Mouse (Mus musculus): Measurements from ENCODE around the gene Ppp1r10.
A peak's percentile ranks its signal among the peaks of the same experiment; 100 is the strongest.

Ppp1r10 gene

DNA sequence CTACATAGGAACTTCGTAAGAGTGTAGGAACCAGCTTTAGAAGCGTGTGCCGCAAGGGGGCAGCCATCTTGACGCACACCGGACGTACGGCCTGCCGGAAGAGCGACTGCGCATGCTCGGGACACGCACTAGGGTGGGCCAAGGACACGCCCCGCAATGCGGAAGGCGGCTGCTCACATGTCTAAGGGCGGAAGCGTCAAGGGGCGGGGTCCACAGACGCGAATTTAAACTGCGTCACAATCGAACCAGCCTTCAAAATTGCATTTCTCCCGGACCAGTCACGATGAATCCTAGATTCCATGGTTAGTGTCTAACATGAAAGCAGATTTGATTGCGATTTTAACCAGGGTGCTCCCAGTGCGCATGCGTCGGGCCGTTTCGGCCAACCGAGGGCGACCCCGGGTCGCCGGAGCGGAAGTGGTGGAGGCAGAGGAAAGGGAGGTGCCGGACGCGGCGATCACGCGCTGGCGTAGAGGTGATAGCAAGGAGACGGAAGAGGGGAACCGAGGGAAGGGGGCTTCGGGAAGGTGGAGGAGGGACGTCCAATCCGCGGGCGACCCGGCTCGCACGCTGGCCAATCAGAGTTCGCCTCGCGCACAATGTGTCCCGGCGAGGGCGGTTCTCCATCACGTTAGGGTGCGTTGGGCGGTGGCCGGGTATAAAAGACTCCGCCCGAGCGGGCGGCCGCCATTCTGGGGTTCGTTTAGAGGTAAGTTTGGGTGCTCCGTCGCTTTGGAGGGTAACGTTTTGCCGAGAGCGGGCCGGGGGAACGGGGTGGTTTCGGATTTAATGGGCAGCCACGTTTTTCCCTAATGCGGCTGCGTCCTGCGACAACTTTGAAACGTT, at the start of gene Ppp1r10, which contains the start of gene Mrps18b:
Gene Ppp1r10, plus strand, starts transcription at position 138 of the 846 bp plus-strand sequence.
Gene Mrps18b, minus strand, starts transcription at position 93 of the 846 bp plus-strand sequence.
- DNase-seq (ENCODE audit: low read depth, low spot score) = peak; percentile 100

DNA sequence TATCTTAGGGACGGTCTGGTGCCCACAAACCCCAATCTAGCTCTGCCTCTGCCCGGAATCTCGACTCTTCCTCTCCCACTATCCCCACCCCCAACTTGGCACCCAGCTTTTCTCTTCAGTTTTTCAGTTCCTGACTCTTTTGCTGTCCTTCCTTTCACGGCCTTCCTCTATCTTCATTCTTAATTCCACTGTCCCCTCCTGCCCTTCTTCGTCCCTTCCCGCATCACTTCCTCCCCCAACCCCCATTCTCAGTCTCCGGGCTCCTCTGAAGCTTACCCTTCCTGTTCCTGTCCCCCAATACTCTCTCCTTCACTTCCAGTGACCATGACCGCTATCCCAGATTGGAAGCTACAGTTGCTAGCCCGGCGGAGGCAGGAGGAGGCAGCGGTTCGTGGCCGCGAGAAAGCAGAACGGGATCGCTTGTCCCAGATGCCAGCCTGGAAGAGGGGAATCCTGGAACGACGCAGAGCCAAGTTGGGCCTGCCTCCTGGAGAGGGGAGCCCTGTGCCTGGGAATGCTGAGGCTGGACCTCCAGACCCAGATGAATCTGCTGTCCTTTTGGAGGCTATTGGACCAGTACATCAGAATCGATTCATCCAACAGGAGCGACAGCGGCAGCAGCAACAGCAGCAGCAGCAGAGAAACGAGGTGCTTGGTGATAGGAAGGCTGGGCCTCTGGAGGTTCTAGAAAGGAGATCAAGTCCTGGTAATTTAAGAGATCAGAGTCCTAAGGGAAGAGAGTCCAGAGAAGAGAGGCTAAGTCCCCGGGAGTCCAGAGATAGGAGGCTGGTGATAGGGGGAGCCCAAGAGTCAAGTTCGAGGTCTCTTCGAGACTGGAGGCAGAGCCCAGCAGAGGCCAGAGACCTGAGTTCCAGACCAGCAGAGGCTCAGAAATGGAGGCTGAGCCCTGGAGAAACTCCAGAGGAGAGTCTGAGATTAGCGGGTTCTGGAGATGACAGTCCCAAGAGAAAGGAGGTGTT, 49.0 kb upstream of the Ppp1r10 start:
- peak; percentile 42 for DNase-seq (ENCODE audit: low read depth, low spot score)

DNA sequence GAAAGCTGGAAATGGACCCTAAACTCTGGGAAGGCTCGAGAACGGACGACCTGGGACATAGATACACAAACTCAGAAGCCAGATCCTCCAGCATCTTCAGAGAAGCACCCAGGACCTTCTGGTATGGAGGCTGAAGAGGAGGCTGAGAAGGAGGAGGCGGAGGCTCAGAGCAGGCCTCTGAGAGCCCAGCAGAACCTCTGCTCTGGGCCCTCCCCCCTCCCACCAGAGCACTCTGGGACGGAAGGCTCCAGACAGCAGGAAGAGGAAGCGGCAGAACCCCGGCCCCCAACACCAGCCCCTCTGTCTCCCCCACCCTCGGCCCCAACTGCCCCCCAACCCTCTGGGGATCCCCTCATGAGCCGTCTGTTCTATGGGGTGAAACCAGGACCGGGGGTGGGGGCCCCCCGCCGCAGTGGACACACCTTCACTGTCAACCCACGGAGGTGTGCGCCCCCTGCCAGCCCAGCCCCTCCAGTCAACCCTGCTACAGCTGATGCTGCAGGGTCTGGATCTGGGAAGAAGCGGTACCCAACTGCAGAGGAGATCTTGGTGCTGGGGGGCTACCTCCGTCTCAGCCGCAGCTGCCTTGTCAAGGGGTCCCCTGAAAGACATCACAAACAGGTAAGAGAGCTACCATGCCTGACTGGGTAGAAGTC, 47.9 kb upstream of the Ppp1r10 start:
- DNase-seq (ENCODE audit: low read depth, low spot score) = no peak

DNA sequence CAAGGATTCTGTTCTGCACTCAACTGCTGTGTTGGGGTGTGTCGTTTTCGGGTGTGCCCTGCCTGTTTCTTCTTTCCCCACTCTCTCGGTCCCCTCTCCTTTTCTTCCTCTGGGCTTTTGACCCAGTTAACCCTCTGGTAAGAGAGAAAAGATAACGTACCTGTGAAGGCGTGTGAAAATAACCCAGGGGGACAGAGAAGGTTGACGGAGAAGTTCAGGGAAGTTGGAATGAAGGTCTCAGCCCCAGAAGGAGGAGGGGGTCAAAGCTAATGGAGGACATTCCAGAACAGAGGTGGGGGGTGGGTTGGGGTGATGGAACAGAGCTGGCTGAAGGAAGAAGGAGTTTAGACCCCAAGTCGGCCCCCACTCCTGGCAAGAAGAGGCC, 47.3 kb upstream of the Ppp1r10 start:
- no peak for DNase-seq (ENCODE audit: low read depth, low spot score)

DNA sequence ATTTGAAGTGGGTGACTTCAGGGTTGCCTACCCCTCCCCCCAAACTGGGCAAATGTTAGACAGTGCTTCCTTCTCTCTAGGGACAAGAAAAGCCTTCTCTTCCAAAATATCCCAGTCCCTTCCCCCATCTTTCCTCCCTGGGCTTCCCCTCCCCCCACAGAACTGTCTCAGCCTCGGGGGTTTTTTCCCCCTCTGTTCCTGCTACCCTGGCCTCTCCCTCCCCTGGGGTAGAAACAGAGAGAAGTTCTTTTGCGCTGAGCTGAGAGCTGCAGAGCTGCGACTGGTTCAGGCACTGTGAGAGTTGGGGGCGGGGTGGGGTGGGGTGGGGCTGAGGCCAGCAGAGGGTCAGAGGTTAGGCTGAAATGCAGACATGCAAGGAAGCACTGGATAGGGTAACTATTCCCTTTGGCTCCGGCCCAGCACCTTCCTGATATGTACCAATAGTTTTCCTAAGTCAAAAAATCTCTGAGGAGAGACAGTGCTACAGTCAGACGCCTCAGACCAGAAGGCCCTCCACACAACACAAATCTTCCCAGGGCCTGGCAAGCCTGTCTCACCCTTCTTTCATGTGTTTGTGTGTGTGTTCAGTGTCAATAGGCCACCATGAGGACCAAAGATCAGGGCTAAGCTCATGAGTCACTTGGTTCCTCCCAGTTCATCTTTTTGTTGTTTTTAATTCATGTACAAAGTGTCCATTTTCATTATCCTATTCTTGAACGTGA, 46.7 kb upstream of the Ppp1r10 start:
- peak; percentile 83 for DNase-seq (ENCODE audit: low read depth, low spot score)

DNA sequence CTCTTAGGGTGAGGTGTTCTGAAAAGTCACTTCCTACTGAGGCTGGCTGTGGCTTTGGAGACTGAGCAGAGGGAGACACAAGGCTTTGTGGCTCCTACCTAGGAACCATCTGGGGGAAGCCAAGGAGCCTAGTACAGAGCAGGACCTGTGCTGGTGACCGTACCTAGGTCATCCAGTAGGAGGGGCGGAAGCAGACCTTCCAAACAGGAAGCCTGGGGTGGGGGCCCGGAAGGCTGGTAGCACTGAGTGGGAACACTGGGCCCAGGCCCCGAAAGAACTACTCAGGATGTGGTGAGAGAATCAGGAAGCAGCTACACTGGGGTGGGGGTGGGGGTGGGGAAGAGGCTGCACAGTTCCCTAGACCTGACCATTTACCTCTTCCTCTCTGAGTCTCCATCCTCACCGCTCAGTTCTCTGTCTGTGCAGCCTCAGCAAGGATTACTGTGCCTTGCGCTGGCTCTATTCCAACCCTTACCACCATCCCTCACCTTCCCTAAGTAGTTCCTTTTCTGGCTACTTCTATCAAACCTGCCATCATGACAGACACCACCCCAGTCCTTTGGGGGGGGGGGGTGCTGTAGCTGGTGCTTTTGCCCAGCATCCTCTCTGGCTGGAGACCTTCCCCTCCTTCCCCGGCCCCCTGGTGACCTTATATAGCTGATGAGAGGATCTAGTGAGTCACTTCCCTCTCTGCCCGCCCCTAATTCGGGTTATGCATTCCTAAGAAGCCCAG, 45.9 kb upstream of the Ppp1r10 start:
- DNase-seq (ENCODE audit: low read depth, low spot score) = peak; percentile 77

DNA sequence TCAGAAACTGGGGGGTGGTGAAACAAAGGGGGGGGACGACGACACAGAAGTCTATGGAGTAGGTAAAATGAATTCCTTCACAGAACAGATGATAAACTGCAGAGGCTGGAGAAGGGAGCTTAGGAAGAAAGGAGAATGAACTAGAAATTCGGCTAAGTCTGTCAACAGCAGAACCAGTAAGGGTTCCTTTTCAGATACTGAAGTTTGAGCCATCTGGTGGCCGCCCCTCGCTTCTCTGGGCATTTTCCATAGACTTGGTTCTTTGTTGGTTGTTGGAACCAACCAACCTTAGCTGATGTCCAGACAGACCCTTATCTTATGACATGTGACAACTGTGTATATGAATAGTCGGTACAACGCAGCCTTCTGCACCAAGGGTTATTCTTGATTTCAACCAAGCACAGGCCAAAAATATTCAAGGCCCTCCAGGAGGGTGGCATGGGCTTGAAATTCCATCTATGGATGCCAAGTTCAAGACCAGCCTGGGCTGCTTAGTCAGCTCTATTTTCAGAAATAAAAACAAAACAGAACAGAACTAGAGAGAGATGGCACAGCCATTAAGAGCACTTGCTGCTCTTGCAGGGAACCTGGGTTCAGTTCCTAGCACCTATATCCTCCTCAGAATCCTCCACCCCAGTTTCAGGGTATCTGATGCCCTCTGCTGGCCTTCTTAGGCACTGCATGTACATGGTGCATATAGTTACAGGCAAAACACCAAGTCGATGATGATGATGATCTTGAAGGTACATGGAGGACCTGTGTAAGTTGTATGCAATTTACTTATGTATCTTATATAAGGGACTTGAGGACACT, 45.1 kb upstream of the Ppp1r10 start:
- peak; percentile 82 for DNase-seq (ENCODE audit: low read depth, low spot score)

DNA sequence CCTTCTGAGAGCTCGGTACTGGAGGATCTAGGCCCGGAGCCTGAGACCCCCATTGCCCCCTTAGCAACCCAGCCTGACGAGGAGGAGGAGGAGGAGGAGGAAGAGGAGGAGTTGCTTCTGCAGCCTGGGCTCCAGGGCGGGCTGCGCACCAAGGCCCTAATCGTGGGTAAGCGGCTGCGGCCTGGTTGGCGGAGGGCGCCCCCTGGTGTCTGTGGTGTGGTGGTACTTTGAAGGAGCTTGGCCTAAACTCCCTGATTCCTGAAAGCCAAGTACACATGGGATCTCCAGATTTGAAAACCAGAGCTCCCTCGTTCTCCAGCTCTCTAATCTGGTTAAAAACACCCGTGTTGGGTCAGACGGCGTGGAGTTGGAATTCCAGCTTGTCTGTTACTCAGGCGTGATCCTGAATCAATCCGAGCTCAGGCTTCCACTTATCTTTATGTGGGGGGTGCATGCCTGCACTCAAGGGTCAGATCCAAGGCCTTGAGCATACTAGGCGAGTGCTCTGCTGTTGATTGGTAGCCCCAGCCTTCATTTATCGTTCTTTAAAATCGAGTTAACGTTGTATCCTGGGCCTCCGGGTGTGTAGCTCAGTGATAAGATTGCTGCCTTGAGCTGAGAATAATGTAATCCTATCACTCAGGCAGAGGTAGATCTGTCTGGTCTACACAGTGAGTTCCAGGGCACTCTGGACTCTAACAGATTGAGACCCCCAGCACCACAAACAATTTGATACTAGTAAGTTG, 42.3 kb upstream of the Ppp1r10 start:
- DNase-seq (ENCODE audit: low read depth, low spot score) = peak; percentile 91

DNA sequence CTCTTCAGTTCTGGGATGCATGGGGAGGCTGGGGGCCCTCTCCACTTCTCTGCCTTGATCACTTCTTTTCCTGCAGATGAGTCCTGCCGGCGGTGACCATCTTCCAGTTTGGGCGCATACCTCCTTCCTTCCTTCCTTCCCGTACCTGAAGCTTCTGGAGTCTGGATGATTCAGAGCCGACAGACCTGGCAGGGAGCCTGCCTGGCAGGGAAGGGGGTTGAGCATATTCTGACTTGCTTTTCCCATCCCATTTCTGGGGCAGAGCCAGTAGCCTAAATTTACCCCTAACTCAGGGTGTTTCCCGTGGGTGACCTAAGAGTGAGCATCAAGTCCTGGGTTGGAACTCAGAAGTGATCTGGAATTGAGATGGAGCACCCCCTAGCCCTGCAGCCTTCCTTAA, 41.5 kb upstream of the Ppp1r10 start:
- no peak for DNase-seq (ENCODE audit: low read depth, low spot score)

DNA sequence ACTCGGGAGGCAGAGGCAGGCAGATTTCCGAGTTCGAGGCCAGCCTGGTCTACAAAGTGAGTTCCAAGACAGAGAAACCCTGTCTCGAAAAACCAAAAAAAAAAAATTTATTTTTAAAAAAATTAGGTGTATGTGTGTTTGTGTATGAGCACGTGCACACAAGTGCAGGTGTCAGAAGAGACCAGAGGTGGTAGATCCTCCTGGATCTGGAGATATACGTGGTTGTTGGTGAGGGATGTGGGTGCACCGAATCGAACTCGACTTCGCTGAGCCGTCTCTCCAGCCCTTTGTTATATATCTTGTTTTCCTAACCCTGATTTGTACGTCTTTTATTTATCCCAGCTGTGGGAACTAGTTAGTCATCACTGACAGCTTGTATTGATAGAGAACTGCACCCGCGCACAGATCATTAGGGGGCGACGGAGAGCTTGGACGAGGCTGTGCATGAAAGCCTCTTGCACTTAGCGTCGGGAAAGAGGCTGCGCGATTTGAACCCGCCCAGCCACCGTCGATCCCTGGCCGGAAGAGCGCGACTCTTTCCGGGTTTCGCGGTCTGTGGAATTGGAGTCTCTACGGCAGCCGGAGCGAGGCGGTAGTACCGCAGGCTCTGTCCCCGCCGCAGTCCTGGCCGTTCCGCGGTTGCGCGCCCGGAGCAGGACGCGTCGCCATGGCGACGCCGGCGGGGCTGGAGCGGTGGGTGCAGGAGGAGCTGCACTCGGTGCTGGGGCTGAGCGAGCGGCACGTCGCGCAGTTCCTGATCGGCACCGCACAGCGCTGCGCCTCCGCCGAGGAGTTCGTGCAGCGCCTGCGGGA, 36.8 kb upstream of the Ppp1r10 start, which contains the start of gene Dhx16:
Gene Dhx16, plus strand, starts transcription at position 575 of the 813 bp plus-strand sequence.
- DNase-seq (ENCODE audit: low read depth, low spot score) = peak; percentile 98

DNA sequence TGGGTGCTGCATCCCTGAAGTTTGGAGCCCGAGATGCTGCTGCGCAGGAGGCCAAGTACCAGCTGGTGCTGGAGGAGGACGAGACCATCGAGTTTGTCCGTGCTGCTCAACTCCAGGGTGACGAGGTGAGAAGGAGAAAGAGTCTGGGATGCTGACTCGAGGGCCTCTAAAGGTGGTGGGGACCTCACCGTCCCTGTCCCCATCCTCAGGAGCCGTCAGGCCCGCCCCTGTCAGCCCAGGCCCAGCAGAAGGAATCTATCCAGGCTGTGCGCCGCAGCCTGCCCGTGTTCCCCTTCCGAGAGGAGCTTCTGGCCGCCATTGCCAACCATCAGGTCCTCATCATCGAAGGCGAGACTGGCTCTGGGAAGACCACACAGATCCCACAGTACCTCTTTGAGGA, 33.3 kb upstream of the Ppp1r10 start:
- no peak for DNase-seq (ENCODE audit: low read depth, low spot score)

DNA sequence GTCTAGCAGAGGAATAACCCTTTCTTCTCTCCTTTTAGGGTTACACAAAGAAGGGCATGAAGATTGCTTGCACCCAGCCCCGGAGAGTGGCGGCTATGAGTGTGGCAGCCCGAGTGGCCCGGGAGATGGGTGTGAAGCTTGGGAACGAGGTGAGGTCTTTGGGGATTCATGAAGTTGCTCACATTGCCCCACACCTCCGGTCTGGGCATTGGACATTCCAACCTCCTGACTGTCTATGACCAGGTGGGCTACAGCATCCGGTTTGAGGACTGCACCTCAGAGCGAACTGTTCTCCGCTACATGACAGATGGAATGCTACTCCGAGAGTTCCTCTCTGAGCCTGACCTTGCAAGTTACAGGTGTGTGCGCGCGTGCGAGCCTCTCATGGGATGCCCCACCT, 32.5 kb upstream of the Ppp1r10 start:
- DNase-seq (ENCODE audit: low read depth, low spot score) = no peak

DNA sequence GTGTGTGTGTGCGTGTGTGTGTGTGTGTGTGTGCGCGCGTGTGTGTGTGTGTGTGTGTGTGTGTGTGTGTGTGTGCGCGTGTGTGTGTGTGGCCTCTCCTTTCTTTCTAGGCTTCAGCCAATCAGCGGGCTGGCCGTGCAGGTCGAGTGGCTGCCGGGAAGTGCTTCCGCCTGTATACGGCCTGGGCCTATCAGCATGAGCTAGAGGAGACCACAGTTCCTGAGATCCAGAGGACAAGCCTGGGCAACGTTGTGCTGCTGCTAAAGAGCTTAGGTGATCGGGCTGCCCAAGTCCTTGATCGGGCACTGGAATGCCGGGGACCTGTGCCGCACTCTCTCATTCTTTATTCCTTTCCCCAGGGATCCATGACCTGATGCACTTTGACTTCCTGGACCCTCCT, 28.5 kb upstream of the Ppp1r10 start:
- DNase-seq (ENCODE audit: low read depth, low spot score) = peak; percentile 91

DNA sequence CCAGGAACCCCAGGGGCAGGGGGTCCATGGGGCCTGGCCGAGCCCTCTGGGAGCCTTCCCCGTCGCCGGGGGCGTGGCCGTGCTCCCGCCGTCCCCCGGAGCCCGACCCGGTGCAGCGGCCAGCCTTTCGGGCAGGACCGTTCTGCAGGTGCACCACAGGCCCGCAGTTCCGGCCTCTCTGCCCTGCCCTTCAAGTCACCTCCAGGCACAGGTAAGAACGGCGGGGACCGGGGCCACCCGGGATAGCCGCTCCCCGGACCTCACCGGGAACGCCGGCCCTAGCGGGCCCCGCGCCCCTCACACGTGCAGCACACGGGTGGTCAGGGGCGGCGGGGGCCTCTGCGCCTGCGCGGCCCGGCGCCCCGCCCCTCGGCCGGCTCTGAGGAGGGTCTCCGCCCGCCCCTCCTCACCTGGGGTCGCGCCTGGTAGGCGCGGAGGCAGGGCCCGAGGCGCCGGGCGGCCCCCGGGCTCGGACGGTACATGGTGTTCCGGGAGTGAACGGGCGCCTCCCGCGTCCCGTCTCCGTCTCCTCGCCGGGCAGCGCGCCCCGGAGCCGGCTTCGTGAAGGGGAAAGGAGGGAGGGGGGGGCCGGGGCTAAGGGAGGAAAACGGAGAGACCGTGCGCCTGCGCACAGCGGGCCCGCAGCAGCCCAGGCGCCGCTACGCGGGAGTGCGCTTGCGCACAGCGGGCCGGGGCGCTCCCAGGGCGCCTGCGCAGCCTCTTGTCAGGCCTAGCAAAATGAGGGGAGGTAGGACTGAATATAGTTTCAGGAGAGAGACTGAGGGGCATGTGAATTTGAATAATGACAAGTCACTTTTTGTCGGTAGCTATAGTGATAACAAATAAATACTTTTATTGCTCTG, 19.2 kb upstream of the Ppp1r10 start, which contains the start of gene 2310061I04Rik:
Gene 2310061I04Rik, minus strand, starts transcription at position 651 of the 863 bp plus-strand sequence.
- DNase-seq (ENCODE audit: low read depth, low spot score) = peak; percentile 97

DNA sequence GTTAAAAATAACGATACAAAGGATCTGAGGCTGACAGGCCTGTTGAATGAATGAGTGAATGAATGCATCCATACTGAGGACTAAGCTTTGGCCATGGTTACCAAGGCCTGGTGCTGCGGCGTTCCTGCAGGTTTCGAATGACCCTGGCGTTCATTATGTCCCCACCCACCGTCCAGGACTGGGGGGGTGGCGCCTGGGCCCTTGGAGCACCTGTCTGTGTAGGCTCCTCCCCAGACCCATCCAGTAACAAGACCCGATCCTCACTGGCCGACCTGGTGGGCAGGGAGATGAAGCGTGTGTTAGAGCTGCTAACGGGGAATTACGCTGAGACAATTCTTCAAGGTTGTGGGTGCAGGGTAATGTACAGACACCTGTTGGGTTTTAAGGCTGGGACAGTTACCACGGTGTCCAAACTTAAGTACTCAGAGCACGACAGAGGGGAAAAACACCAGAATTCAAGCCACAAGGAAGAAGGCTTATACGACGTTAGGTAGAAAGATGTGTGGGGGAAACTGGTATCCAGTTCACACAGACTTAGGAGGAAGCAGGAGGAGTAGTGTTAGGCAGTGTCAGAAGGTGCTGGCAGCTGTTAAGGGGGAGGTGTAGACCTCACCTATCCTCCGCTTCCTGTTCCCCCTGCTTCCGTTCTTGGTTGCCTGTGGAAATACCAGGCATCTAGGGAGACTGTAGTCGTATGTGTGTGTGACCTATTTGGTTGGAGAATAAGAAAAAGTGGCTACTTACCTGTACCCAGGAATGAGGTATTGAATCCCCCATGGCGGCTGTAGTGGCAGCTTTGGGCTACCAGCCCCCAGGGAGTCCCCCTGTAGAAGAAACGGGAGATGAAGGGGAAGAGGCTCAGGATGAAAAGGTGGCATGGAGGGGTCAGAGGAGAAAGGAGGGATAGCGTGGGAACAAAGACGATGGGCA, 18.3 kb upstream of the Ppp1r10 start:
- DNase-seq (ENCODE audit: low read depth, low spot score) = peak; percentile 72

DNA sequence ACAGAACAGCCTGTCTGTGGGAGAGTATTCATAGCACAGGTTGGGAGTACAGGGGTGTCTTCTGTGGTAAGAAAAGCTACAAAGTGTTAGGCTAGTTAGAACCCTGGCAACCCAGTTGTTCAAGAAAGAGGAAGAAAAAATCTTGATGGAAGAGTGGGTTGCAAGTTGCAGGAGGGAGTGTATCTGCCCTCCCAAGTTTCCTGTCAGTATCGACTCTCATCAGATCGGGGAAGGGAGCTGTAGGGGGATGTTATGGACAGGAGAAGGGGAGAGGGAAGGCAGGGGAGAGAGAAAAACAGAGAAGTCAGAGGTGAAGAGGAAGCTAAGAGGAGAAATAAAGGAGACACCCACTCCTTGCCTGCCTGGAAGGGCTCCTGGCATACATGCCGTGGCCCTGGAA, 15.6 kb upstream of the Ppp1r10 start:
- DNase-seq (ENCODE audit: low read depth, low spot score) = no peak
